Mouse (Mus musculus): ENCODE measurements around the gene Tanc1.

Gene Tanc1

DNA sequence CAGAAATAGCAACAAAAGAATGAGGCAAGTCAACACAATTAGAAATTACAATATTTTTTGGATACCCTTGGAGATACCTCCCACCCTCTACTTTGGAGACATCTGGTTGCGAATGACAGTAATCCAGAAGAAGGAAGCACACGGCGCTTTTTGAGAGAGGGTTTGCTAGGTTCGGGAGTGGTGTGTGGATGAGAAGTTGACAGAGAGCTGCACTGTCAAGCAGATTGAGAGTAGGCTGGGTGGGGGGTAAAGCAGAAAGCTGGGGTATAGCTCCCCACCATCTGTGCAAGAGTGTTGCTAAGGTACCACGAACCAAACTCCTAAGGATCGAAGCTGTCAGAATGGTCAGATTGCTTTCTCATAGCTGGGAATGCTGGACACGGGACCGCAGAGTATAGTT lies 40.0 kb downstream of the Tanc1 start:
- no peak for DNase-seq (ENCODE audit: low spot score in 2 of 2)

DNA sequence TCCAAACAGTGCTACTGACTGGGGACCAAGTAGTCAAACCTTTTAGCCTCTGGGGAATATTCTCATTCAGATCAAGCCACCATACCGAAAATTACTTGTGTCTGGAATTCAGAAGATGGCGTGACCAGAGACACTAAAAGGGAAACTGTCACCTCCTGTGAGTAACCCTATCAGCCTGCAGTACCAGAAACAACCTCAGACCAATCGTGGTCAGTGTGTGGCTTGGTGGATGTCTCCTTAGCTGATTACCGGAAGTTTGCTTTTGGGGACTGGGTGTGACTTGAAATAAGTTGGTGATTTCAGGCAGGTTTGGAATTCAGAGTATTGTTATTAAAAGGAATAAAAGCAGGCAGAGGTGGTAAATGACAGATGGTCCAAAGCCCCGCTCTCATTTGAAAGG lies 40.9 kb downstream of the Tanc1 start:
- no peak for DNase-seq (ENCODE audit: low spot score in 2 of 2)

DNA sequence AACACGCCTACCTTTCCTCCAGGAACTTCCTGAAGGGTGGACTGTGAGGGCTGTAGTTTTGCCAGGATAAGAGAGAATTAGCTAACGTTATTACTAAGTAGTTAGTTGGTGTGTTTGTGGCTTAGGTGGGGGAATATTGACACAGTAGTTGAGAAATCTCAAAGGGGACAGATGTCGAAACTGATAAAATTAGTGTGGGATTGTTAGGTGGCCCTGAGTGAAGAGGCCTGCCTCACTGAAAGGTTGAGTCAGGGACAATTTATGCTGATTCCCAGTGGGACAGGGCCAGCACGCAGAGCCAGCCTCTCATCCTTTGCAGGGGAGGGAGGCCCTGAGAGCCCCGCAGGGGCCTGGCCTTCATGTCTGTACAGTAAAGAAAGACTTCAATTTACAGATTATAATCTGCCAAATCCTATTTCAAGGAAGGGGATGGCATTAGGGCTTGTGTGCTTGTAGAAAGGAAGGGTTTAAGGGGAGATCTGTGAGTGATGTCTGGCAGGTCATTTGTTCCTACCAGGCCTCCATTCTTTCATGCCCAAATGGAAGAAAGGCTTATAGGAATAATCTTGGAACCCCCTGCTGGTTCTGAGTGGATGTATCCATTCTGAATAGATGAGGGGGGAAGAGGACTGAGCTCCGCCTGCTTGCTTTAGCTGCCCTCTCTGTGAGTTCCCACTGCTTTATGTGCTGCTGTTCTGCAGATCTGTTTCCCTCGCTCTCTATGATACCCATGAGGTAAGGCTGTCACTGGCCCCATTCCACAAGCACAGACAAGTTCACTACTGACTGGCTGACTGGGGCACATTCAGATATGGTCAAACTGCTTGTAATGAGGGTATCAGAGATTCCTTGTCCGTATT lies 41.7 kb downstream of the Tanc1 start:
- no peak for DNase-seq (ENCODE audit: low spot score in 2 of 2)

DNA sequence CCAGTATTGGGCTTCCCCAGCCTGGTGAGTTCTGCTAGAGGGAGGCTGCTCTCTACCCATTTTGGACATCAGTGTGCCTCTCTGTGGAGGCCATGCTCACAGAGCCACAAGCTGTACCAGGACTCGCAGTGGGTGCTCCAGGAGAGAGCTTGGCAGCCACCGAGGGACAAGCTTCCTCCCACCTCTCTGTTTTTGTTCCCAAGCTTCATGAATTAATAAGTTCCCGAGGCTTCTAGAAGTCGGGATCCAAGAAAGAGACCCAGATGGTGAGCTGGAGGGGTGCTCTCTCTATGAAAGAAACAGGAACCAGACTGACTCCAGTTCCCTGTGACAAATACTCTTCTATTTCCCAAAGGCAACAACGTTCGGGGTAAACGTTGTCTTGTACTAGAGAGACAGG lies 43.6 kb downstream of the Tanc1 start:
- DNase-seq (ENCODE audit: low spot score in 2 of 2): no peak

DNA sequence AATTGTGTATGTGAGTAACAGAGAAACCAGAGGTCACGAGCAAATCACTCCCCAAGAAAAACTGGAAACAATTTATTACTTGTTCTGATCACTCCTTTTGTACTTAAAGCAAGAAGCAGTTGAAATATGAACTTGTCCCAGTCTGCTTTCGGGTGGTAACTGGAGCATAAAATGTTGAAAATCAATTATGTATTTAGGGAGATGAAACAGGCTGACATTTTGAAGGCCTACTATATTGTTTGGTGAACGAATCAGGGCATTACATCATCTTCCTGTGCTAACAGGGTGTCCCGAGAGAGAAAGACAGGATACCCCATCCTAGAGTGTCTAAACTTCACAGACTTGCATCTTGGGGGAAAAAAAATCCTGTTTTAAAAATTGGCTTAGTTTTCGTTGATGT lies 44.8 kb downstream of the Tanc1 start:
- no peak for DNase-seq (ENCODE audit: low spot score in 2 of 2)

DNA sequence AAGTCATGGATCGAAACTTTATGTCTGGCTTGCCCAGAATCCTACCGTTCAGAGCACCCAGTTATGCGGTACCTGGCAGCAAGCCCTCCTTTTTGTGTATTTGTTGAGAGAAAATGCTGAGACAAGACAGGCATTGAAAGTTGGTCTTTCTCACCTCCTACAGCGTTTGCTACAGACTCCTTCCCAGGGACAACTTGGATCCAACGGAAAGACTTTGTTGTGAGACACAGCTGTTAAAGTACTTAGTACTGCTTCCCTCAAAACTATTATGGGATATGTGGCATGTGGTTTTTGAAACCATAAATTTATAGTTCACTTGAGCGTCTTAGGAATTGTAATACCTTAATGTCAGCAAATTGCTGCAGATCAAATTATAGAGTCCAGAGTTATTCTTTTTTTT lies 47.8 kb downstream of the Tanc1 start:
- no peak for DNase-seq (ENCODE audit: low spot score in 2 of 2)

DNA sequence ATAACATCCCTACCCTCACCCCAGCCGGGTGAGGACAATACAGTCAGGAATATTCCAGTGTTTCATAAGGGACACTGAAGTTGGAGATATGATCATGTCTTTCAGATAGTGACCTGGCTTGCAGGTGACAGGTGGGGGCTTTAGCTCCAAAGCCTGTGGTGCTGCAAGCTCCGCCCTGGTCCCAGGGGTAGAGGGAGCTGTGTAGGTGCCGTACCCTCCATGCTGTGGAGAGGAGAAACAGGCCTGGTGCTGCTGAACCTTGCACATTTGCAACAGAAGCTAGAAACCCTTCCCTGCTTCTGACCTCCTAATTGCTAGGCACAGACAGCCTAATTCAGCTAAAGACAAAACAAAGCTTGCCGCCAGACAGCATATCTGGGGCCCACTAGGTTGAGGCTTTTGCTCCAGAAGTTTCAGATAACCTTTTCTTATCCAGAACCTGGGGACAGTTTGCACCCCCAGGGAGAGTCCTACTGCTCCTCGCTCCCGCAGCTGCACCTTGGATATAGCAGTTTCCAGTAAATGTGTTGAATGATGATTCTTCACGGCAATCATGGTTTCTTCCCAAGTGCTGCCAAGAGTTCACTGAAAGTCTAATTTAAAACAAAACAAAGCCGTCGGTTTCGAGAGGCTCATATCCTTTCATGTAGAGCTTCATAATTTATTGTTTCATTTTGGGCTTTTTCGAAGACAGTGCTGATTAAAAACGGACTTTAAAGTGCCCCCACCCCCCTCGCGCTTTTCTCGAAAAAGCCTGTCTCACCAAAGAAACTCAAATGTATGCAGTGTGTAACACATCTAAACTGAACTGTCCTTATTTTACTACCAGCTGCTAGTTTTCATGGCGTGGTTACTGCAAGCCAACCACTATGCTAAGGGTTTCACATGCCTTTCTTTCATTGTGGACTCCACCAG lies 49.3 kb downstream of the Tanc1 start:
- DNase-seq (ENCODE audit: low spot score in 2 of 2): no peak

DNA sequence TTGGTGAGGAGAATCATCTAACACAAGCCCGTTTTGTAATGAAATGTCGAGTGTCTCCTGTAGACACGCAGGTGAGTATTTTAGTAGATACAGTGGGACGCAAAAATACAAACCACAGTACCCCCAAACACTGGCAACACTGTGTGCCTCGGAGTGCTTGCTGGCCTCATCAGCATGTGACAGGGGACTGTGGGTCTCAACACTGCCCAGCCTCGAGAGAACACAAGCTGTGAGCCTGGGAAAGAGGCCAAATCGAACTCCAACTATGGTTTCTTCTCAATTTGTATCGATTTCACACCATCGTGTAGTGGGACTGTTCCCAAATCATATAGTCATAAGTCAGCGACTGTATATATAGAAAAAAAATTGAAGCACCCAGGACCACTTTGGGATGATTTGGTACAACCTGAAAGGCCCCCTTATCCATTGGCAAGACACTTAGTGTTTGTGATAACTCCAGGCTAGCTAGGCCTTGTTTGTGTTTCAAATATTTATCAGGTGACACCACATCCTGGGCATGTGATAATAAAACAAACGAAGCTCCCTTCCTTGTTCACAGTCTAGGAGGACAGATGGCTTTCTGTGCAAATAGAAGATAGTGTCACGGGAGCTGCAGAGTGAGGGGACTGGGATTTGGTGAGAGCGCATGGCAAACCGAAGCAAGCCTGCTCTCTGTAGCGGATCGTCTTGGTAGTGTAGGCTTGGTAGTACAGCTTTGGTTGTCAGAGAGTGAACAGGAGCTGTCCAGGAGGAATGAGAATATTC lies 53.1 kb downstream of the Tanc1 start:
- no peak for DNase-seq (ENCODE audit: low spot score in 2 of 2)

DNA sequence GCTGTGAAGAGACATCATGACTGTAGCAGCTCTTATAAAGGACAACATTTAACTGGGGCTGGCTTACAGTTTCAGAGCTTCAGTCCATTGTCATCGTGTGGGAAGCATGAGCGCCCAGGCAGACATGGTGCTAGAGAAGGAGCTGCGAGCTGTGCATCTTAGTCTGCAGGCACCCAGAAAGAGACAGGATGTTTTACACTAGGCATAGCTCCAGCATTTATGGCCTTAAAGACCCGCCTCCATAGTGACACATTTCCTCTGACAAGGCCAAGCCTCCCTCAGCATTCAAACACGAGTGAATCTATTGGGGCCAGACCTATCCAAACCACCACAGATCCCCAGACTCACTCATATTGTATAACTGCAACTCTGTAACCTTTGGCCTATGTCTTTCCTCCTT lies 54.7 kb downstream of the Tanc1 start:
- no peak for DNase-seq (ENCODE audit: low spot score in 2 of 2)

DNA sequence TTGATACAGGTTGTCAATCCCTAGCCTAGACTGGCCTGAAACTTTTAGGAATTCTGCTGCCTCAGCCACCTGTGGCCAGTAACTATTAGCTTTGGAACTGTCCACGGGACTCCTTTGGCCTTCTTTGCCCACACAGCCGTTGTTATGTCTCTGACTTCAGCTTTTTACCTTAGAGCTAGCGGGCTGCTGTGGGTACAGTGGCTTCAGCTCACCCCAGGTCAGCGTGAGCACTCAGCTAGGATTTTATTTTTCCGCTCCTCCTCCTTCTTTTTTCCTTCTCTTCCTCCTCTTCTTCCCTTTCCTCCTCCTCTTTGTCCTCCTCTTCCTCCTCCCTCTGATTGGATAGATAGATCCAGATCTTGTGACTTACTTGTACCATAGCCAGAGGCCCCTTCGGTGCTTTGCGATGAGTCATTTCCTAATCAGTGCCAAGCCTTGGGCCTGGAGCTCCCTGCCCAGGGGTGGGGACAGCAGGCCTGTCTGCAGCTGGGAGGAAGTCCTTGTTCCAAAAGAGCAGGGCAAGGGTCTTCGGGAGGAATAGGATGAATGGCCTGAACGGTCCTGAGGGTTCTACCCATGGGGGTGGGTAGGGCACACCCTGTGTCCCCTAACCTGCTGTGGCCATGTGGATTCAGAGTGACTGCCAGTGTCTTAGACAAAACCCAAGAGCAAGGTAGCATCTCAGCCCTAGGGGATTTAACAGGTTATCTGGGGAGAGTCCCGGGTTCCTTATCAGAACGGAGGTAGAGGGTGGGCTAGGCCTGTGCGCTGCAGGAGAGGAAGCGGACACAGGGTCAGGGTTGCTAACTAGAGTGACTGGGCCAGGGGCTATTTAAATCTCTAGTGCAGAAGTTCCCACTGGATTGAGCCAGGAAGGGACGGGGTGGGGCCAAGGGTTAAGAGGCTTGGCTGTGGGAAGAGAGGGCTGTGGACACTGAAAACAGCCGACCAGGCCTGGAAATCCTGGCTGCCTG lies 58.5 kb downstream of the Tanc1 start:
- DNase-seq (ENCODE audit: low spot score in 2 of 2): no peak

DNA sequence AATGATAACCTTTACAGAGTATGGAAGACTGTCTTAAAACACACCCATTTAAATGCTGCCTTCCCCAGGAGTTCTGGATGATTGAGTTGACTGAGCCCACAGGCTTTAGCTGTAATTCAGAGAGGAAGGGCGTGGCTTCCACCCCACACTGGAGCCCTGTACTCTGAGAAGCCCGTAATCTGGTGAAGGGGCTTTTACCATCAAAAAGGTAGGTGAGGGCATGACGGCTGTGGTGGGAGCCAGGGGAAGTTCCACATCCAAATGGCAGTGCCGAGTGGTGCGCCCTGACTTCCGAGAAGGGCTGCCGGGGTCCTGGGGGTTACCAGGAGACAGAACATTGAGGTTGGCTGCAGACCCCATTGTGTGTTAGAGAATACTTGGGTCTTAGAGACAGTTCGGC lies 59.8 kb downstream of the Tanc1 start:
- DNase-seq (ENCODE audit: low spot score in 2 of 2): no peak

DNA sequence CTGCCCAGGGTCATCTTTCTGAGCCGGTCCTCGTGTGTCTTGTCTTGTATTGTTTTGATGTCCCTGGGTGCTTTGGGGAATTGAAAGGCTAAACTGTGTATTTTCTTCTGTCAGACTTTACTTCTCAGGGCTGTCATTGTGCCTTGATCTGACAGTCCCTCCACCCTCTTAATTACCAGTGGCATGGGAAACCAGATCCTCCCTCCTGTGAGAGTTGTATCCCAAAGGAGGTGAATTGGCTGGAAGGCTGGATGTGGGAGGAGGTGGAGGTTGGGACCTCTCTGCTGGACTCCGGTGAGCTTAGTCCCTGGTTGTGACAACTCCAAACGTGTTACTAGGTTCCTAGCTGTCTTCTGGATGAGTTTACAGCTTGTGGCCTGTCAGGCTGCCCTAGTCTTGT lies 60.2 kb downstream of the Tanc1 start:
- no peak for DNase-seq (ENCODE audit: low spot score in 2 of 2)

DNA sequence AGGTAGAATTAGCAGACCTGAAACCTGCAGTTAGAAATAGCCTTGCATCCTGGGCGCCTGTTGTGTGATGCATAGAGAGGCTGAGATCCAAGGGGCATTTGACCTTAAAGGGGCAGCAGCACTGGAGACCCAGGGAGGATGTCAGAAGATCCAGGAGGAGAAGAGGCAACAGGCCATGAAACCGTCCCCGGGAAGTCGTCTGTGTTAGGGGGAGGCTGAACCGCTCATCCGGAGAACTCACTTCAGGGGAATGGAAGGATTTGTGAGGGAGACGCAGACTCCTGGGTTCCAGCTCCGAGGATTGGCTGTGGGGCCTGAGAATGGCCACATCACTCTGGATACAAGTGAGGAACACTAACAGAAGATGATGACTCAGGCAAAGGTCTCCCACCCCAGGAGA lies 60.8 kb downstream of the Tanc1 start:
- DNase-seq (ENCODE audit: low spot score in 2 of 2): no peak

DNA sequence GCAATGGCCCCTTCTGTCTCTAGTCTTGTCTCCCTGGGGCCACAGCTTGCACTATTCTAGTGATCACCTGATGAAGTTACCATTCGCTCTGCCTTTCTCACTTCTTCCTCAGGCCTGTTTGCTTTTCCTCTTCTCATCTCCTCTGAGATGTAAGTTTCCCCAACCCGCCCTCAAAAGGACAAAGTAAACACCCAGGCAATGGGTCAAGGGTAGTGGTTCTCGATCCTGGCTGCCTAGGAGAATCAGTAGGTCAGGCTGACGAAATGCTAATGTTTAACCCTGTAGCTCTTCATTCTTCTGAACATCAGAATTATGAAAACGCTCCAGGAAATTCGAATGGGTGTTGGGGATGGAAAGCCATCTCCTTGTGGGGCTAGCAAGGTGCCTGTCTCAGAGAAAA lies 61.5 kb downstream of the Tanc1 start:
- no peak for DNase-seq (ENCODE audit: low spot score in 2 of 2)

DNA sequence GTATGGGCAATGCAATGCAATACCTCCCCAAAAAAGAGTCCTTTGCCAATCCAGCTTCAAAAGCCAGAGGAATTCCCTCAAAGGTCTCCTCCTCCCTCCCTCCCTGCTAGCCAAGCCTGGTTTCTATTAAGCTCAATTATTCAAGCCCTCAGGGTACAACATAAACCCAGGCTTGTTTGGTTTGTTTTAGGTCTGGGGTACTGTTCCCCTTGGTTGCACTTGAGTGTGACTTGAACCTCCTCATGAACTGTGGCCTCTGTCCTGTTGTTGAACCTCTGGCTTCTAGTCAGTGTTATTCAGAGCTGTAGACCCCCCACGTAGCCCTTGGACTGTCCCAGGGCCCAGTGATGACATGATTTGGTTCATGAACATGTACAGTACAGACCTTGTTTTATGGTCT lies 62.0 kb downstream of the Tanc1 start:
- DNase-seq (ENCODE audit: low spot score in 2 of 2): no peak

DNA sequence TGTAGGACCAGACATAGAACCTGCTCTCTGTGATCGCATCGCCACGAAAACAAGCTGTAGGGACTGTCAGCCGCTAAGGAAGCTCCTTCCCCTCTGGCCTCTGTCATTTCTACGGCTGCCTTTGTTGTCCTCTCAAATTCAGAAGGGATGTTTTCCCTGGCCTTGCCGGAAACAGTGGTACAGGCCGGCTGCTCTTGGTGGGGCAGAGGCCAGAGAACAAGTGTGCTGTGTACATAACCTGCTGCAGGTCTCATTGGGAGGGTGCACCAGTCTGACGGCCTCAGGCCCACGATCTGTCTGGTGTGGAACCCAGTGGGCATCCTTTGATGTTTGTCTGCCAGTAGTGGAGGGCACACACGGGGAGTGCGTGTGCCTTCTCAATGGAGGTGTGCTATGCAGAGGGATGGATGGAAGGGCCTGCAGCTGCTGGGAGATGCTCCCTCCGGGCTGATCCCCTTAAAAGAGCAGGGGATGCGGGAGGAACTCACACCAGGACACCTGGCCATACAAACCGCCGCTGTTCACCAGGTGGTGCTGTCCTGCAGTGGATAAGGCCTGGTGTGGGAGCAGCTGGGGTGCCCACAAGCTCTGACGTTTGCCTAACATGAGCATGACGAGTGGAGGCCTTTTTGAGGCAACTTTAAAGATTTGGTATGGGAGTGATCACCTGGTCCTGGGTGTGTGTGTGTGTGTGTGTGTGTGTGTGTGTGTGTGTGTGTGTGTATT lies 63.6 kb downstream of the Tanc1 start:
- no peak for DNase-seq (ENCODE audit: low spot score in 2 of 2)

DNA sequence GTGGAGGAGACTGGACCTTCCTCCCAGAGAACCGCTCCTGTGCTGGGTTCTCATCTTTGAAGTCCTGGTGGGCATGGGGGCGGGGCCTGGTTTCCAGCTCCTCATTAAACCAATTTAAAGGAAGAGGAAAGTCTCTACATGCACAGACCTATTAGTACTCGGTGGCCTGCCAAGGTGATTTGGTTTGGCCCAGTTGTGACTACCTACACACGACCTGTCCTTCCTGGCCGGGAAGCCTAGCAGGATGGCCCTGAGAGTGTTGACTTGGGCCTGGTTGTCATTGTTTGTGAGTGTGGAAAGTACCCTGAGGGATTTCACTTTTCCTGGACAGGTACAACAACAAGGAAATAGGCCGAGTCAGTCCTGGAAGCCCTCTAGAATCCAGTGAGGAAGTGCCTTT lies 64.2 kb downstream of the Tanc1 start:
- DNase-seq (ENCODE audit: low spot score in 2 of 2): no peak

DNA sequence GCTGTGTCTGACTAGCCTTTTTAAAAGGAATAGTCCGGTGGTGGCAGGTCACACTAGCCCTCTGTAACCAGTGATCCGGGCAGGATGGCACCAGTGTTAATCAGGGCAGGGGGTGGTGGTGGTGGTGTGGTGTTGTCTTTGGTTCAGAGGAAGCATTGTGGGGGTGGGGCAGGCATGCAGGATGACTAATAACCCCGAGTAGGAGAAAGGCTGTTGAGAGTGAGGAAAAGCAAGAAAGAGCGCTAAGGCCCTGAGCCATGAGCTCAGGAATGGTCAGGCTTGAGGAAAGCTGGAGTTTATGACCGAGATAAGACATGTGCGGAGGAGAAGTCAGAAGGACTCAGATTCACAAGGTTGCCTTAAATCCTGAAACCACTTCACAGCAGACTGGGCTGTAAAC lies 64.6 kb downstream of the Tanc1 start:
- DNase-seq (ENCODE audit: low spot score in 2 of 2): no peak

DNA sequence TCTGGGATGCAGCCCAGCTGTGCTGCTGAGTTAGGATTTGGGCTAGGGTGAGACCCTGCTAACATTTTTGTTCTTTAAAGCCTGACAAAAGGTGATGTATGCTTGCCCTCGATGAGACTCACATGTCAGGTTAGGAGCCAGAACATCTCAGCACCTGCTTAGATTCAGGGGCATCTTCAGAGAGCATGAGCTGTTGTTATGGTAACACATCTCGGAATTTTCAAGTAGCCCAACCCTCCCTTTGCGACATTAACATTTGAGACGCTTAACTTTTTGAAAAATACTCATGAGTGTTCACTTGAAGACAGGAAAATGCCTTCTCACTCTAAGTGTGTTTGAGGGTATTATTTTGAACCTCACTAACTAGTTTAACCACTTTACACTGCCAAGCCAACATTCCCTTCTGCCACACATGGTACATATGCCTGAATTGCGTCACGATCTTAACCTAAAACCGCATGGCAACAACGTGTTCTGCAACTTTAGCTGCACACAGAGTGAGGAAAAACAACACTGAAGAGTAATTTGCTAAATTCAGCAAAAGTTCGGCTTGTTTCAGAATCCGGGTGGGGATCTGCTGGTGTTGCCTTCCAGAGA lies 67.7 kb downstream of the Tanc1 start:
- no peak for DNase-seq (ENCODE audit: low spot score in 2 of 2)

DNA sequence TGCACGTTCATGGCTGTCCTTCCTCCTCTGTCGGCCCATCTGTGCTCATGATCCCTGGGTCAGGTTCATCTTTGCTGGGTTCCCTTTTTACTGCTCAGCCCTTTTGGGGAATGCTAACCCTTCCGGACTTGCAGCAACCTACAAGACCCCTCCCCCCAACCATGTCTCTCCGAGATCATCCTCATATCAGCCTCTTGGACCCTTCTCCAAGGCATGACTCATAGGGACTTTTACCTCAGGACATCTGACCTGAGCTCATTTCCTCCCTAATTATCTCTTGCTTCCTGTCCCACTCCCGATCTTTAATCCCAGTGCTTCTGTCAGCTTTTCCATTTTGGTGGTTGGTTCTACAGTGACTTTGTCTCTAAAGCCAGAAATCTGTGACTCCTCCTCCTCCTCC lies 68.9 kb downstream of the Tanc1 start:
- no peak for DNase-seq (ENCODE audit: low spot score in 2 of 2)

All from right cerebral cortex, postnatal 36 days (tissue).